Mouse (Mus musculus): ENCODE results near the gene Rab3b. TPM values are rescaled to one million over a fixed set of nuclear protein-coding genes. Genes with fewer than 3 reads are reported as not detected.

The Rab3b gene
- polyA plus RNA-seq, 1 experiment from 2014 or later: 7.2 TPM

DNA sequence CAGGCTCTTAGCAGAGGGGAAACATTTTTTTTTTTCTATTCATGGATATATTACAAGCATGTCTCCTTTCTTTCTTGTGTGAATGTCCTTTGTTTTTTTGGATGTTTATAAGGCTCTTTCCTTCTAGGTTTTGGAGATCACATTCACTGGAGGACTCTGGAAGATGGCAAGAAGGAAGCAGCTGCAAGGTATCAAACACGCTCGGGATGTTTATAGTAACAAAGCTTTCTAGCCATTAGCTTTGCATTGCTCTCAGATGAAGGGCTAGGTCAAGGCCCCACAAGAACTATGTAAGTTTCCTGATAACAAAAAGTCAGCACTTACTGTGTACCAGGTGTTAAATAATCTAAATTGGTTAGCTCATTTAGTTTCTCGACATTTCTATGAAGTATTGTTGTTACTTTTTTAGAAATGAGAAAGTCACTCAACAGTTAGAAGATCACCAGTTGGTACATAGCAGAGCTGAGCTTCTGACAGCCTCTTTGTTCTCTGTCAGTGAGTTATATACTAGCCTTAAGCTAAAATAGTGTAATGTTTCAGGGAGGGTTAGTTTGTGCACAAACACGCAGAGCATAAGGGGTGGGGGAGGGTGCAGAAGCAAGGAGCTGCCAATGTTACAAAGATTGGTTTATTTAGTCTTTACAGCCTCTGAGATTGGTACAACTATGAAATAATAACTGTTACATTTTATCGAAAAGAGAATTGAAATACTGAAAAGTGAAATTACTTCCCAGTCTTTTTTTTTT lies 32.9 kb upstream of the Rab3b start:
- no peak for ATAC-seq (ENCODE audit: insufficient number of reproducible peaks, low FRiP score)
- peaks cover 9% of the 10 kb centered on the region; the same call in 1 of the 2 replicates for H3K36me3 ChIP-seq
- H3K4me3 ChIP-seq: no peak overlapping the region
- 79% methylated on average over 5 of the region's 5 CpGs for WGBS
- H3K4me1 ChIP-seq (replicated peaks): peaks cover 19% of the 10 kb centered on the region
- H3K9ac ChIP-seq: no peak overlapping the region
- no peak overlapping the region for H3K4me2 ChIP-seq
- H3K27ac ChIP-seq (ENCODE audit: poor library complexity, severe bottlenecking): no peak overlapping the region
- H3K9me3 ChIP-seq (replicated peaks): no peaks in the 10 kb centered on the region
- no peaks in the 10 kb centered on the region for H3K27me3 ChIP-seq (replicated peaks)

DNA sequence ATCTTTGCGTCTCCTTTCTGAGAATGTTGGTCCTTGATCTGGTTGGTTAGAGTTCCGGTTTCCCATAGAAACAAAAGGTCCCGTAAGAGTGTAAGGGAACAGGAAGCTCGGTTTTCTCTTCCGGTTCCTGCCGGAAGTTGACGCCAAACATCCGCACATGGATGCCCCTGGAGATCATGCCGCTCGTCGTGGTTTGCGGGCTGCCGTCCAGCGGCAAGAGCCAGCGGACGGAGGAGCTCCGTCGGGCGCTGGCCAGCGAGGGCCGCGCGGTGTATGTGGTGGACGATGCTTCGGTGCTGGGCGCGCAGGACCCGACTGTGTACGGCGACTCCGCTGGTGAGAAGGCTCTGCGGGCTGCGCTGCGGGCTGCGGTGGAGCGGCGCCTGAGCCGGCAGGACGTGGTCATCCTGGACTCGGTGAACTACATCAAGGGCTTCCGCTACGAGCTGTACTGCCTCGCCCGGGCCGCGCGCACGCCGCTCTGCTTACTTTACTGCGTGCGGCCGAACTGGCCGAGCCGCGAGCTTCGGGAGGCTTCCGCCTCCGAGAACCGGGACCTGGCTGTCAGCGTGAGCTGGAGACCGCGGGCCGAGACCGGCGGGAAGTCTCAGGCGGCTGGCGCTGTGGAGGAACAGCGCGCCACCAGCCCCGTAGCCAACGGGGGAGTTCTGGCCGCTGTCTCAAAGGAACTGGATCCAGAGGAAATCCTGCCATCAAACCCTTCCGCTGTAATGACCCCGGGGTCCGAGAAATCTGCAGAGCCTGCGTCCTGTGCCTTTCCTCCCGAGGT lies 31.0 kb upstream of the Rab3b start, which contains the start of gene Kti12:
Gene Kti12 (plus strand): TSS at position 71 of the 790 bp plus-strand sequence.
- peaks cover 6% of the 10 kb centered on the region; the same call in 1 of the 2 replicates for H3K36me3 ChIP-seq
- H3K27ac ChIP-seq (ENCODE audit: poor library complexity, severe bottlenecking): peak within 1 kb of the TSS; percentile 73
- H3K4me2 ChIP-seq: peak within 1 kb of the TSS; percentile 84
- peak within 1 kb of the TSS; percentile 77 for H3K9ac ChIP-seq
- H3K4me1 ChIP-seq (replicated peaks): peaks cover 12% of the 10 kb centered on the region
- peak within 1 kb of the TSS; percentile 76 for H3K4me3 ChIP-seq
- ATAC-seq (ENCODE audit: insufficient number of reproducible peaks, low FRiP score): peak; percentile 85
- no peaks in the 10 kb centered on the region for H3K27me3 ChIP-seq (replicated peaks)
- under 1% methylated on average over 77 of the region's 77 CpGs for WGBS
- H3K9me3 ChIP-seq (replicated peaks): no peaks in the 10 kb centered on the region

DNA sequence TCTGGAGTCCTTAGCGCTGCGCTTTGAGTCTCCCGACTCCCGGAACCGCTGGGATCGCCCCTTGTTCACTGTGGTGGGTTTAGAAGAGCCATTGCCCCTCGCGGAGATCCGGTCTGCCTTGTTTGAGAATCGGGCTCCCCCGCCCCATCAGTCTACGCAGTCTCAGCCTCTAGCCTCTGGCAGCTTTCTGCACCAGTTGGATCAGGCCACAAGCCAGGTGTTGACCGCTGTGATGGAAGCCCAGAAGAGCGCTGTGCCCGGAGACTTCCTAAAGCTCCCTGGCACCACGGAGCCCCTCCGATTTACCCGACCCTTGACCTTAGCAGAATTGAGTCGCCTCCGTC lies 30.4 kb upstream of the Rab3b start, which contains the start of gene A730015C16Rik:
Gene A730015C16Rik (minus strand): TSS at position 115 of the 344 bp plus-strand sequence.
- Histone ChIP-seq H3K9ac (peak within 1 kb of the TSS; percentile 77), H3K4me2 (peak within 1 kb of the TSS; percentile 84), H3K4me1 (replicated peaks) (peaks cover 12% of the 10 kb centered on the region), H3K36me3 (peaks cover 11% of the 10 kb centered on the region), H3K4me3 (peak within 1 kb of the TSS; percentile 76), H3K27me3 (replicated peaks) (no peaks in the 10 kb centered on the region), H3K9me3 (replicated peaks) (no peaks in the 10 kb centered on the region), H3K27ac (ENCODE audit: poor library complexity, severe bottlenecking) (peak within 1 kb of the TSS; percentile 73)
- WGBS: 10% methylated on average over 20 of the region's 20 CpGs
- ATAC-seq (ENCODE audit: insufficient number of reproducible peaks, low FRiP score): peak; percentile 23; the same call in 1 of the 2 replicates

DNA sequence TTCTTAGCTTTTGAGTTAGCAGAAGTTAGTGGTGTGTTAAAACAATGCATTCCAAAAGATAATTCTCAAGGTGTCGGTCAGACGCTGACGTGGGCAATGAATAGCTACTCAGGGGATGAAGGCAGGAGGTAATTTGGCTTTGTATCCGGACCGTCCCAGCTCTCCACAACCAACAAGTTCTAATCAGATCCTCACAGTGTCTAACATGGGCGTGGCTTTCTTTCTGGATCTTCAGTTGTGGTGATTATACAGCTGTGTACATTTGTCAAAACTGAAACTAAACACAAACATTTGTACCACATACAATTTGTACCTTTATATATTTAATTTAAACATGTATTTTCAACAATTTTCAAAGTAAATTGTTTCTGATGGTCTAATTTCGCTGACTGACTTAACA lies 12.1 kb upstream of the Rab3b start:
- H3K27ac ChIP-seq (ENCODE audit: poor library complexity, severe bottlenecking): no peak overlapping the region
- no peaks in the 10 kb centered on the region for H3K27me3 ChIP-seq (replicated peaks)
- no peaks in the 10 kb centered on the region for H3K9me3 ChIP-seq (replicated peaks)
- H3K4me3 ChIP-seq: no peak overlapping the region
- H3K36me3 ChIP-seq: peaks cover 22% of the 10 kb centered on the region
- WGBS: 63% methylated on average over 7 of the region's 7 CpGs
- H3K4me2 ChIP-seq: no peak overlapping the region
- no peak for ATAC-seq (ENCODE audit: insufficient number of reproducible peaks, low FRiP score)
- no peak overlapping the region for H3K9ac ChIP-seq
- H3K4me1 ChIP-seq (replicated peaks): no peaks in the 10 kb centered on the region

DNA sequence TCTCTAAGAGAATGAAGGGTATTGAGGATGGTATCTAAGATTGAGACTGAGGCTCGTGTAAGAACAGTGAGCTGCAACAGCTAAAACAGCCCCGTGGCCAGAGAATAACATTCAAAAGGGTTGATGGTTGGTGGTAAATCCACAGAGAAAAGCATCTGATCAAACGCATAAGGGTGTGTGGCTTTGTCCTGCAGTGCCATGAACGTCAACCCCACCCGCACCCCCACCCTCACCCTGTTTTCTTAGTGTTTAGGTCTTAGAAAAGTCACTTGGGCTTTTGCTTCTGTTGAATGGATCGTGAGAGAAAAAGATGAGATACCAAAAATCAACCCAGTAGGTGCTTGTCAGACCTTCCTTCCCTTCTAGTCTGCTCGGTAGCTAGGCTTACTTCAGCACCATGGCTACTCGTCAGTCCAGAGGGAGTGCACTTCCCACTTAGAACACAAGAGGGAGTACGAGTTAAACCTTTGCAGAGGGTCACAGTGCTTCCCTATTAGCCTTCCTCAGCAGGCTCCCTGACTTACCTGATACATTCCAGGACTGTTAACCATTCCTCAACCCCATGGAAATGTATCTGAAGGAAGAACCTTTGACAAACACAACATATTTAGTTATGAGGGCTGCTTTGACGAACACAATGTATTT lies 9.0 kb upstream of the Rab3b start:
- Histone ChIP-seq H3K9ac (no peak overlapping the region), H3K9me3 (replicated peaks) (no peaks in the 10 kb centered on the region), H3K27ac (ENCODE audit: poor library complexity, severe bottlenecking) (no peak overlapping the region), H3K27me3 (replicated peaks) (no peaks in the 10 kb centered on the region), H3K36me3 (no peaks in the 10 kb centered on the region), H3K4me2 (no peak overlapping the region), H3K4me3 (no peak overlapping the region), H3K4me1 (replicated peaks) (no peaks in the 10 kb centered on the region)
- 32% methylated on average over 10 of the region's 10 CpGs for WGBS
- no peak for ATAC-seq (ENCODE audit: insufficient number of reproducible peaks, low FRiP score)

DNA sequence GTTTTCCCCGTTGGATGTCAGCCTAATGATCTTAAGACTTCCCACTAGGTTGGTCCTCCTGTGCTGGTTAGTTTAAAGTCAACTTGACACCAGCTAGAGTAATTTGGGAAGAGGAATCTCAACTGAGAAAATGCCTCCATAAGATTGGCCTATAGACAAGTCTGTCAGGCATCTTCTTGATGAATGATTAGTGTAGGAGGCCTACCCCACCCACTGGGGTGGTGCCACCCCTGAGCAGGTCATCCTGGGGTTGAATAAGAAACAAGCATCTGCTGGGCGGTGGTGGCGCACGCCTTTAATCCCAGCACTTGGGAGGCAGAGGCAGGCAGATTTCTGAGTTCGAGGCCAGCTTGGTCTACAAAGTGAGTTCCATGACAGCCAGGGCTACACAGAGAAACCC lies 5.1 kb upstream of the Rab3b start:
- Histone ChIP-seq H3K4me1 (replicated peaks) (no peaks in the 10 kb centered on the region), H3K36me3 (no peaks in the 10 kb centered on the region), H3K9me3 (replicated peaks) (no peaks in the 10 kb centered on the region), H3K27me3 (replicated peaks) (0 out of 2 replicates have a peak, but pooled peaks cover 3% of the 10 kb centered on the region), H3K9ac (no peak overlapping the region), H3K4me3 (no peak overlapping the region), H3K27ac (ENCODE audit: poor library complexity, severe bottlenecking) (no peak overlapping the region), H3K4me2 (no peak overlapping the region)
- no peak for ATAC-seq (ENCODE audit: insufficient number of reproducible peaks, low FRiP score)
- WGBS: 85% methylated on average over 5 of the region's 5 CpGs

DNA sequence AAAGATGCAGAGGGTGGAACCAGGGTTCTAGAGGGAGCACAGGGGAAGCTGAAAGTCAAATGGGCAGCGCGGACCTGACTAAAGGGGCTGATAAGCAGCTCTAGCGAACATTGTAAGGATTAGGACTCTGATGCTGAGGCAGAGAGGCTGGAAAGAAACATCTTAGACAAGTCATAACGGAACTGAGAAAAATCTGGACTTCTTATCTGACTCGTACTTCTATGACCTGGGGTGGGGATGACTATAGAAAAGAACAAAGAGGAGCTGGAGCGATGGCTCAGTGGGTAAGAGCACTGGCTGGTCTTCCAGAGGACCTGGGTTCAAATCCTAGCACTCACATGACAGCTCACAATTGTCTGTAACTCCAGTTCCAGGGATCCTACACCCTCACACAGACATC lies 962 bp upstream of the Rab3b start:
- no peak overlapping the region for H3K9ac ChIP-seq
- no peak for ATAC-seq (ENCODE audit: insufficient number of reproducible peaks, low FRiP score)
- H3K27me3 ChIP-seq (replicated peaks): peaks cover 12% of the 10 kb centered on the region
- no peaks in the 10 kb centered on the region for H3K9me3 ChIP-seq (replicated peaks)
- H3K4me3 ChIP-seq: no peak overlapping the region
- no peak overlapping the region for H3K4me2 ChIP-seq
- no peak overlapping the region for H3K27ac ChIP-seq (ENCODE audit: poor library complexity, severe bottlenecking)
- WGBS: 69% methylated on average over 6 of the region's 6 CpGs
- no peaks in the 10 kb centered on the region for H3K36me3 ChIP-seq
- H3K4me1 ChIP-seq (replicated peaks): peaks cover 7% of the 10 kb centered on the region; the same call in 1 of the 2 replicates

DNA sequence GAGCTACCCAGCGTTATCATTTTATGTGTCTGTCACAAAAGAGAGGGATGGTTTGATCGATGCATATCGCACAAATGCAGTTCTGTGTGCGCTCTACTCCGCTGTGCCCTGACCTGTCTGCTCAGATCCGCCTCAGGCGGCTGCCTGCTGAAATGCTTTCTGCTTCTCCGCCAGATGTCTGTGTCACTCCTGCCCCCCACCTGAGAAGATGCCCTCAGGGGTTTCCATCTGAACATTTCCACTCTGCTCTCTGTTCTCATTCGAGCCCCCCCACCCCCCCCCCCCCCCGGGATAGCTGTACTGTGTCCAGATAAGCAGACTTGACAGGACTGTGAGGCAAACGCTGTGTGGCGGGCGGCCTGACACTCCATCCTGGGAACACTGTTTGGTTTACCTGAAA lies 5.0 kb downstream of the Rab3b start:
- 48% methylated on average over 13 of the region's 13 CpGs for WGBS
- no peaks in the 10 kb centered on the region for H3K36me3 ChIP-seq
- ATAC-seq (ENCODE audit: insufficient number of reproducible peaks, low FRiP score): no peak

DNA sequence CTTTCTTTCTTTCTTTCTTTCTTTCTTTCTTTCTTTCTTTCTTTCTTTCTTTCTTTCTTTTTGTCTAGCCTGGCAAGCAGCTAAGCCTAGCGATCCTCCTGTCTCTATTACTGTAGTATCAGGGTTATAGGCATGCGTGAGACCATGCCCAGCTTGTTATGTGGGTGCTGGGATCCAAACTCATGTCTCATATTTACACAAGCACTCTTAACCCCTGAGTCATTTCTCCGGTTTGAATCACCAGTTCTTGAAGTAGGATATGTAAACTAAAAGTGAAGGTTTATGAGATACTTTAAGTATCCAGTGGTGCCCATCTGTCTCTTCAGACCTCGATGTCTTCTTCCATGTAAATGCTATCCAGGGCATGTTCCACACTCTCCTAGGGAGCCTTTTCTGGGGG lies 8.6 kb downstream of the Rab3b start:
- Histone ChIP-seq H3K27me3 (replicated peaks) (no peaks in the 10 kb centered on the region), H3K36me3 (no peaks in the 10 kb centered on the region), H3K9me3 (replicated peaks) (no peaks in the 10 kb centered on the region), H3K4me1 (replicated peaks) (no peaks in the 10 kb centered on the region), H3K9ac (no peak overlapping the region), H3K4me2 (no peak overlapping the region), H3K27ac (ENCODE audit: poor library complexity, severe bottlenecking) (no peak overlapping the region), H3K4me3 (no peak overlapping the region)
- ATAC-seq (ENCODE audit: insufficient number of reproducible peaks, low FRiP score): no peak
- WGBS: 83% methylated on average over 4 of the region's 4 CpGs

More for the DNA sequence above, 5.0 kb downstream of the Rab3b start:
- H3K9ac ChIP-seq: no peak overlapping the region
- H3K4me2 ChIP-seq: no peak overlapping the region
- H3K9me3 ChIP-seq (replicated peaks): no peaks in the 10 kb centered on the region
- no peak overlapping the region for H3K27ac ChIP-seq (ENCODE audit: poor library complexity, severe bottlenecking)
- H3K27me3 ChIP-seq (replicated peaks): peaks cover 9% of the 10 kb centered on the region
- peaks cover 7% of the 10 kb centered on the region; the same call in 1 of the 2 replicates for H3K4me1 ChIP-seq (replicated peaks)
- no peak overlapping the region for H3K4me3 ChIP-seq

DNA sequence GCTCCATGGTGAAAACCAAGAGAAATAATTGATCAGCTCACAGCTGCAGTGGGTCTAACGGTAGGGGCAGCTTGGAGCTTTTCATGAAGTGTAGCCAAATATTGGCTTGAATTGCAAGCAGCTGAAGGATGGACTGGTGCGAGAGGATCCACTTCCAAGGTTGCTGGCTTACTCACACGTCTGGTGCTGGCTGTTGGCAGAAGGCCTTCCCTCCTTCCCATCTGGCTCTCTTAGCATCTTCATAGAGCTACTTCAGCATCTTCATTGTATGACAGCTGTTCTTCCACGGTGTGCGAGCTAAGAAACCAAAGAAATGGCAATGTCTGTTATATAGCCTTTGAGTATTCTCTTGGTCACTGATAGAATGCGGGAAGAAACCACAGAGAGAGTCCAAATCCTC lies 12.0 kb downstream of the Rab3b start:
- H3K4me3 ChIP-seq: no peak overlapping the region
- no peak overlapping the region for H3K4me2 ChIP-seq
- H3K9me3 ChIP-seq (replicated peaks): no peaks in the 10 kb centered on the region
- H3K36me3 ChIP-seq: no peaks in the 10 kb centered on the region
- H3K9ac ChIP-seq: no peak overlapping the region
- H3K27ac ChIP-seq (ENCODE audit: poor library complexity, severe bottlenecking): no peak overlapping the region
- WGBS: 81% methylated on average over 6 of the region's 6 CpGs
- H3K4me1 ChIP-seq (replicated peaks): no peaks in the 10 kb centered on the region
- no peaks in the 10 kb centered on the region for H3K27me3 ChIP-seq (replicated peaks)
- no peak for ATAC-seq (ENCODE audit: insufficient number of reproducible peaks, low FRiP score)

DNA sequence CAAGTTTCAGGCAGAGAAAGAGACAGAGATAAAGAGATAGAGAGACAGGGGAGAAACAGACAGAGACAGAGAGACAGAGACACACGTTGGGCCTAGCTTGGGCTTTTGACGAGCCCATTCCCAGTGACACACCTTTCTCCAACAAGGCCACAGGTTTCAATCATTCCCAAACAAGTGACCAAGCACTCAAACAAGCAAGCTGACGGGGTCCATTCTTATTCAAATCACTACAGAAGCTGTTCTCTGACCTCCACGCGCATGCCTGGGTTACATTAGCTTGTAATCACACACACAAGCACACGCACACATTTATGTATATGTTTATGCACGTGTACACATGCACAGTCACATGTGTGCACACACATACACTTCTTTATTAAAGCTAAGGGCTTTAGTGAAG lies 21.6 kb downstream of the Rab3b start:
- Histone ChIP-seq H3K27ac (ENCODE audit: poor library complexity, severe bottlenecking) (no peak overlapping the region), H3K4me1 (replicated peaks) (peaks cover 10% of the 10 kb centered on the region; the same call in 1 of the 2 replicates), H3K36me3 (no peaks in the 10 kb centered on the region), H3K4me3 (no peak overlapping the region), H3K9me3 (replicated peaks) (0 out of 2 replicates have a peak, but pooled peaks cover 2% of the 10 kb centered on the region), H3K27me3 (replicated peaks) (no peaks in the 10 kb centered on the region), H3K9ac (no peak overlapping the region), H3K4me2 (no peak overlapping the region)
- ATAC-seq (ENCODE audit: insufficient number of reproducible peaks, low FRiP score): no peak
- 80% methylated on average over 7 of the region's 7 CpGs for WGBS
